ENCODE assay signal across 8 mouse cellular contexts in the genomic region with DNA sequence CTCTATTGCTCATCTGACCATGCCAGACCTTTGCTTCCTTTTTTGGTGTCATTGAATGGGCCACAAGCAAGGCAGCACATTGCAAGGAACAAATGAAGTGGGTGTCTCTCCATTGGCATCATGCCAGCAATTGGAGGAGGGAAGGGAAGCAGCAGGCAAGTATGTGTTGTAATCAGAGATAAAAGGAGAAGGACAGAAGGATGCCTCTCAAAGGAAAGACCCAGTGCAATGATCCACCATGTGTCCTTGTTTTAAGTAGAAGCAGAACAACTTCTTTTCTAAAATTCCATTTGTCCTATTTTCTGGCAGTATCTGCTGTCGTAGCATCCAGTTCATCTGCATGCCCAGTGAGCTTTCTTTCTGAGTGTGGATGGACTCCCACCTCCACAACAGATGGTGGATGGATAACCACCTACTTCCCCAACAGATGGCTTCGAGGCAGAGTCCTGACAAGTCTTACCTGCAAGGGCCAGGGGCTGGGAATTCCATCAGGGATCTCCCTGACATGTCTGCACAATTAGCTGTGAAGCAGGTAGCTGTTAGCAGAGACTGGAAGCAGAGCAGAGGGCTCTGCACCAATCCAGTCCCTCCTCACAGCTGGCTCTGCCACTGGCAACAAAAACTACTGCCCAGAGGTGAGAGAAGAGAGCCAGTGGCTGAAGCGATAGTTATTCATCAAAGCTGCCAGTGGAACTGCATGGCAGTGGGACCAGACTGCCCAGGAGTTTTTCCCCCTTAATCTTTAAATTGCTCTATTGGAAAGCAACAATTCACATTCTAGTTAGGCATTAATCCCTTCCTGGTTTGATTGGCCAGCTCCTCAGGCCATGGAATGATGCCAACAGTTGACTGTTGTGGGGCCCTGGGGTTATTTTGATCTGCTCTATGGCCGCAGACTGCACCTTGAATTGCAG.
A peak's percentile ranks its signal among the peaks of the same experiment; 100 is the strongest.
DNase-seq lines count a peak whose midpoint lies in the region; ATAC-seq lines count a peak whose summit lies in the region.
"Had no signal": no experiment of that assay in that cellular context is flagged by ENCODE, and none has a peak within 500 bp of the region (broad histone marks: within the 10 kb centered on the region; RNA-seq: fewer than 3 reads in every experiment).

No protein-coding gene starts in this region.

- no peaks in the 10 kb centered on the region for H3K36me3 ChIP-seq in kidney, embryonic 14.5 days (ENCODE audit: control insufficient read depth, insufficient read depth, low read length)
- H3K36me3 ChIP-seq: limb, embryonic 12.5 days had no signal

- H3K9ac ChIP-seq in kidney, embryonic 14.5 days (ENCODE audit: low read depth, low read length): no peak overlapping the region
- H3K9ac ChIP-seq: limb, embryonic 12.5 days had no signal

- peak; percentile 53 for DNase-seq in retina, postnatal 1 day
- DNase-seq in retina, embryonic 14.5 days (ENCODE audit: low spot score): no peak
- DNase-seq in cerebellum, postnatal 14 days: peak; percentile 79 to 88
- DNase-seq in left cerebral cortex, postnatal 4 days: peak; percentile 38
- DNase-seq in gastrocnemius, postnatal 4 days (ENCODE audit: low spot score in 2 of 2): no peak
- no peak for DNase-seq in ovary, postnatal 10 days (ENCODE audit: low spot score)

- no peak overlapping the region for H3K4me2 ChIP-seq in kidney, embryonic 14.5 days (replicated peaks; ENCODE audit: low read depth, low read length)
- H3K4me2 ChIP-seq: limb, embryonic 12.5 days had no signal

- intact Hi-C loops in left cerebral cortex, postnatal 4 days (cut with DNase I): no loop called here

- H3K27ac ChIP-seq in kidney, embryonic 14.5 days (ENCODE audit: low read depth, low read length): no peak overlapping the region
- H3K27ac ChIP-seq: limb, embryonic 12.5 days had no signal

- no peaks in the 10 kb centered on the region for H3K9me3 ChIP-seq in kidney, embryonic 14.5 days (ENCODE audit: control insufficient read depth, low read length)
- H3K9me3 ChIP-seq: limb, embryonic 12.5 days had no signal

- 48% methylated on average over 4 of the region's 4 CpGs for WGBS in kidney, embryonic 14.5 days

- H3K27me3 ChIP-seq in kidney, embryonic 14.5 days (ENCODE audit: control insufficient read depth, insufficient read depth, low read length): no peaks in the 10 kb centered on the region
- H3K27me3 ChIP-seq: limb, embryonic 12.5 days had no signal

- no peak overlapping the region for H3K4me3 ChIP-seq in kidney, embryonic 14.5 days (ENCODE audit: low read length)
- H3K4me3 ChIP-seq: limb, embryonic 12.5 days had no signal

- H3K4me1 ChIP-seq in kidney, embryonic 14.5 days (ENCODE audit: control insufficient read depth, insufficient read depth, low read length): no peaks in the 10 kb centered on the region

- 0 out of 2 replicates have a peak, but pooled peaks have one; percentile 20 for ATAC-seq in kidney, embryonic 14.5 days (ENCODE audit: low FRiP score, low TSS enrichment)

Comparison
In these comparisons a context has a peak if more than half of its experiments do, and no peak if none do; other contexts are left out.
1. DNase-seq: peak in retina, postnatal 1 day (single experiment), cerebellum, postnatal 14 days (2 of 2) and left cerebral cortex, postnatal 4 days (single experiment); none in retina, embryonic 14.5 days (single experiment), gastrocnemius, postnatal 4 days (0 of 2) and ovary, postnatal 10 days (single experiment).